Mouse (Mus musculus) limb, embryonic 11.5 days (tissue): ENCODE data around the gene Col26a1. TPM values are rescaled to one million over a fixed set of nuclear protein-coding genes. Genes with fewer than 3 reads are reported as not detected.

Experiments
- ATAC-seq: fragments of 200-750 bp; cut with Nextera tagmentation; 2 replicates; pipeline ENCODE4 v1.8.0; 2017; ENCODE audit warnings: low read depth; ENCODE audit not compliant: insufficient number of reproducible peaks, low FRiP score, low TSS enrichment
- DNase-seq: peaks from one replicate; pipeline ENCODE4 v3.0.0-alpha.2; 2015; ENCODE audit warnings: low spot score
- H3K27ac ChIP-seq: fragments of 300-500 bp; sonication (generic); replicated peaks from 2 replicates; pipeline ENCODE4 v1.5.1; 2014; ENCODE audit warnings: low read depth, mild to moderate bottlenecking, low read length
- H3K27me3 ChIP-seq: fragments of 300-500 bp; sonication (generic); 2 replicates; pipeline ENCODE4 v1.6.1; 2014; ENCODE audit warnings: mild to moderate bottlenecking, low read length, mixed read lengths; ENCODE audit not compliant: control insufficient read depth, insufficient read depth
- H3K36me3 ChIP-seq: fragments of 300-500 bp; sonication (generic); 2 replicates; pipeline ENCODE4 v1.6.1; 2014; ENCODE audit warnings: mild to moderate bottlenecking, low read length, moderate library complexity, mixed read lengths; ENCODE audit not compliant: control insufficient read depth, insufficient read depth
- H3K4me1 ChIP-seq: fragments of 300-500 bp; sonication (generic); 2 replicates; pipeline ENCODE4 v1.6.1; 2014; ENCODE audit warnings: low read length, mixed read lengths; ENCODE audit not compliant: control insufficient read depth, insufficient read depth
- H3K4me2 ChIP-seq: fragments of 300-500 bp; sonication (generic); 2 replicates; pipeline ENCODE4 v1.6.1; 2014; ENCODE audit warnings: low read depth, mild to moderate bottlenecking, moderate library complexity; ENCODE audit not compliant: severe bottlenecking
- H3K4me3 ChIP-seq: fragments of 300-500 bp; sonication (generic); 2 replicates; pipeline ENCODE4 v1.5.1; 2014; ENCODE audit warnings: low read depth, low read length
- H3K9ac ChIP-seq: fragments of 300-500 bp; sonication (generic); 2 replicates; pipeline ENCODE4 v1.6.1; 2014; ENCODE audit warnings: mild to moderate bottlenecking, low read length
- H3K9me3 ChIP-seq: fragments of 300-500 bp; sonication (generic); 2 replicates; pipeline ENCODE4 v1.6.1; 2016; ENCODE audit warnings: low read length; ENCODE audit not compliant: control insufficient read depth
- WGBS: fragments of 180-500 bp; shearing (Covaris S2); extraction: QIAGEN DNeasy Blood & Tissue Kit; methylation state at CpG from one replicate; pipeline ENCODE4 v1.1.7; 2014; 5-methylcytosine and 5-hydroxymethylcytosine counted together
- polyA plus RNA-seq: library from polyadenylated mRNA; unstranded; fragments of >200 nt; fragmentation: Nextera tagmentation; extraction: Ambion mirVana; gene quantifications from 2 replicates; pipeline ENCODE4 v1.2.1, GENCODE M21; 2014

Col26a1 gene
- polyA plus RNA-seq, 1 experiment from 2014 or later: 69.0 TPM

DNA sequence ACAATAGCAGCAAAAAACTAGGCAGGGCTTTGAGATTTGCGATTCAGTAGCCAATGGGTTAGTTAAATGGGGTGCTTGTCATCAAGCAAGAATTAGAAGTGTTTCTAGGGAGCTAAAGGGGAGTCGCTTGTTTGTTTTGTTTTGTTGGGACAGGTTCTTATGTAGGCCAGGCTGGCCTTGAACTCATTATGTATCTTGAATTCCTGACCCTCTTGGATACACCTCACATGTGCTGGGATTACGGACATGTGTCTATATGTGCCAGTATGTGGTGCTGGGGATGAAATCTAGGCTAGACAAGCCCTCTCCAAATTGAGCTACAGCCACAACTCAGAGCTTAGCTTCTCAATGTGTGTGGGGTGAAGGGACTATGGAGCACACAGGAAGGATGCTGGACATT is 91.8 kb downstream of the Col26a1 start:
- no peak for ATAC-seq
- peak overlapping the region; percentile 72; the same call in 1 of the 2 replicates for H3K27ac ChIP-seq
- H3K4me2 ChIP-seq: 0 out of 2 replicates have a peak overlapping the region, but pooled peaks have one; percentile 15

DNA sequence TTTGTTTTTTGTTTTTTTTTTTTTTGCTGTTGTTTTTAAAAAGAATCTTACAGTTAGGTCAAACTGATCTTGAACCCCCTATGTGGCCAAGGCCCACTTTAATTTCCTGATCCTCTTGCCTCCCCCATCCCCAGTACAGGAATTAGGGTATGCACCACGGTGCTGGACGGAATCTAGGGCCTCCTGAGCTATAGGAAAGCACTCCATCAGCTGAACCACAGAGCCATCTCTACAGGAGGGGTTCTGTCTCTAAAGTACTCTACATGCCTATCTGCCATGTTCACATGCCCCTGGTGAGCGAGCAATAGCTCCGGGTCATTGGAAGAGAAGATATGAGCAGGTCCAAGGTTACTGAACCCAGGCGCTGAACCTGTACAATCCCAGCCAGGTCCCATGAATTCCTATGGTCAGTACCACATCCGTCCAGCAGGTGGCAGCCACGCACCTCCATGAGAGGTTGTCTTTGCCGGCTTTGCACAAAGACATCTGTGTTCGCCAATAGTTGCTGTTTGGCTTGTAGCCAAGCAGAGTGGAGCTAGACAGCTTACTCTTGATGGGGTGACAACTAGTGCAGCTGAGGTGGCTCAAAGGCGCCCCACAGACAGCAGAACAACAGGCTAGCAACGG is 92.3 kb downstream of the Col26a1 start:
- Histone ChIP-seq H3K4me1 (peaks cover 6% of the 10 kb centered on the region; the same call in 1 of the 2 replicates), H3K27me3 (no peaks in the 10 kb centered on the region), H3K27ac (peak overlapping the region; percentile 72; the same call in 1 of the 2 replicates), H3K9me3 (peaks cover 6% of the 10 kb centered on the region), H3K36me3 (no peaks in the 10 kb centered on the region; the same call in 1 of the 2 replicates), H3K4me3 (no peak overlapping the region), H3K9ac (no peak overlapping the region), H3K4me2 (0 out of 2 replicates have a peak overlapping the region, but pooled peaks have one; percentile 15)
- 19% methylated on average over 11 of the region's 11 CpGs for WGBS
- peak; percentile 99 for DNase-seq
- ATAC-seq: peak; percentile 79

More for the DNA sequence above, 91.8 kb downstream of the Col26a1 start:
- H3K27me3 ChIP-seq: no peaks in the 10 kb centered on the region
- H3K4me1 ChIP-seq: peaks cover 6% of the 10 kb centered on the region; the same call in 1 of the 2 replicates
- H3K4me3 ChIP-seq: no peak overlapping the region
- no peak for DNase-seq
- H3K36me3 ChIP-seq: no peaks in the 10 kb centered on the region; the same call in 1 of the 2 replicates
- peak overlapping the region; percentile 7; the same call in 1 of the 2 replicates for H3K9ac ChIP-seq
- H3K9me3 ChIP-seq: peaks cover 6% of the 10 kb centered on the region
- 59% methylated on average over 3 of the region's 3 CpGs for WGBS

DNA sequence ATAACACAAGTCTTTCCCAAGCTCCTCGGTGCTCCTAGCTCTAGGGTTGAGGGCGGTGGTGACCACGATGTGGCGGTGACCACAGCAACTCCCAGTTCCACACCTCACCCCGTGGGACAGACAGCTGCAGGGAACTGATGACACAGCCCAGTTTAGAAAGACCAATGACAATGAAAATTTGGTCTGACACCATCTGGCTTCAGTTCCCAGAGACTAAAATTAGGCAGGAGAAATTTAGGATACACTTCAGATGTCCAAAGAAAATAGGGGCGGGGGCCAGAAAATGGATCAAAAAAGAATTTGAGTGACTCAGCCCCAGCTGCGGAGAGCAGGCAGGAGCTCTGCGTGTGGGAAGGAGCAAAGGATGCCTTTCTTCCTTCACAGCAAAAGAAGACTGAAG is 98.5 kb downstream of the Col26a1 start:
- Histone ChIP-seq H3K9me3 (no peaks in the 10 kb centered on the region), H3K27ac (no peak overlapping the region), H3K4me2 (no peak overlapping the region), H3K27me3 (no peaks in the 10 kb centered on the region), H3K4me1 (no peaks in the 10 kb centered on the region), H3K9ac (no peak overlapping the region), H3K4me3 (no peak overlapping the region), H3K36me3 (no peaks in the 10 kb centered on the region)
- ATAC-seq (no peak), DNase-seq (no peak)
- WGBS: 85% methylated on average over 8 of the region's 8 CpGs

GRCm38 (mm10) chr5:136782600-136782999 is 100.4 kb downstream of the Col26a1 start:
- 59% methylated on average over 13 of the region's 13 CpGs for WGBS
- Histone ChIP-seq H3K4me1 (no peaks in the 10 kb centered on the region), H3K9me3 (no peaks in the 10 kb centered on the region), H3K27ac (no peak overlapping the region), H3K27me3 (no peaks in the 10 kb centered on the region), H3K4me3 (no peak overlapping the region), H3K4me2 (no peak overlapping the region), H3K36me3 (no peaks in the 10 kb centered on the region), H3K9ac (no peak overlapping the region)
- ATAC-seq: no peak
- DNase-seq: peak; percentile 22

GRCm38 (mm10) chr5:136780465-136780864 is 102.5 kb downstream of the Col26a1 start:
- Histone ChIP-seq H3K36me3 (no peaks in the 10 kb centered on the region; the same call in 1 of the 2 replicates), H3K4me2 (no peak overlapping the region), H3K9ac (no peak overlapping the region), H3K9me3 (no peaks in the 10 kb centered on the region; the same call in 1 of the 2 replicates), H3K4me1 (no peaks in the 10 kb centered on the region), H3K27ac (no peak overlapping the region), H3K27me3 (no peaks in the 10 kb centered on the region), H3K4me3 (no peak overlapping the region)
- ATAC-seq: no peak
- 54% methylated on average over 10 of the region's 10 CpGs for WGBS
- DNase-seq: peak; percentile 79

DNA sequence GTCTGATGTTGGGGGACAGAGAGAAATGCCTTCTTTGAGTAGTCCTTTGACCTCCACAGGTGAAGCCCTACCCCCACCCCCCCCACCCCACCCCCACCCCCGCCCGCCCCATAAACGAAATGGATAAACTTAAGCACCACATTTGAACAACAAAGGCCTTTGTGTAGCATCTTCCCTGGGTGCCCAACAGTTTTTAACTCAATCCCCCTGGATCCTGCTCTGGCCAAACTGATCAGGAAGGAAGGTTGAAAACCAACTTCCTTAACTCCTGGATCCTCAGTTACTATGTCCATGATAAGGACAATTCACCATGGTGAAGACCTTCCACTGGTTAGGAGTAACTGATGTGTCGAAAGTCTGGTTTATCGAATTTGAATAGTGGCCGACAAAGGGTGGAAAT is 103.1 kb downstream of the Col26a1 start:
- Histone ChIP-seq H3K27ac (no peak overlapping the region), H3K9me3 (peaks cover 3% of the 10 kb centered on the region; the same call in 1 of the 2 replicates), H3K4me1 (no peaks in the 10 kb centered on the region), H3K9ac (no peak overlapping the region), H3K36me3 (no peaks in the 10 kb centered on the region; the same call in 1 of the 2 replicates), H3K4me3 (no peak overlapping the region), H3K4me2 (no peak overlapping the region), H3K27me3 (no peaks in the 10 kb centered on the region)
- ATAC-seq (no peak), DNase-seq (no peak)
- WGBS: 79% methylated on average over 6 of the region's 6 CpGs

DNA sequence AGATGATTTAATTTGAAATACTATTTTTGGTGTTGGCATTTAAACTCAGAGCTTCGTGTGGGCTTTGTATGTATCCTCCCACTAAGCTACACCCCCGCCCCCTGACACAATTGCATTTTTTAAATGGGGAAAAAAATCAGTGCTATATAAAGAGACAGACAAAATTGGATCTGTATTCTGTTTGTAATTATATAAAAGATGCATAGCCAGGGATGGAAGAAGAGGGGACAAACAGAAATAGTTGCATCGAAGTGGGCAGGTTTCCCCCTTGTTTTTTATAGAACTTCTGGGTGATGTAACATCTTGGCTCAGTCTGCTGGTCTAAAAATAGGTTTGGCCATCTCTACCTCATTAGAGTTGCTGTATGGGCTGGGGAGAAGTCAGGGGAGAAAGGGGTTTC is 107.5 kb downstream of the Col26a1 start:
- ATAC-seq: no peak
- 95% methylated on average over 3 of the region's 3 CpGs for WGBS
- H3K36me3 ChIP-seq: no peaks in the 10 kb centered on the region; the same call in 1 of the 2 replicates

DNA sequence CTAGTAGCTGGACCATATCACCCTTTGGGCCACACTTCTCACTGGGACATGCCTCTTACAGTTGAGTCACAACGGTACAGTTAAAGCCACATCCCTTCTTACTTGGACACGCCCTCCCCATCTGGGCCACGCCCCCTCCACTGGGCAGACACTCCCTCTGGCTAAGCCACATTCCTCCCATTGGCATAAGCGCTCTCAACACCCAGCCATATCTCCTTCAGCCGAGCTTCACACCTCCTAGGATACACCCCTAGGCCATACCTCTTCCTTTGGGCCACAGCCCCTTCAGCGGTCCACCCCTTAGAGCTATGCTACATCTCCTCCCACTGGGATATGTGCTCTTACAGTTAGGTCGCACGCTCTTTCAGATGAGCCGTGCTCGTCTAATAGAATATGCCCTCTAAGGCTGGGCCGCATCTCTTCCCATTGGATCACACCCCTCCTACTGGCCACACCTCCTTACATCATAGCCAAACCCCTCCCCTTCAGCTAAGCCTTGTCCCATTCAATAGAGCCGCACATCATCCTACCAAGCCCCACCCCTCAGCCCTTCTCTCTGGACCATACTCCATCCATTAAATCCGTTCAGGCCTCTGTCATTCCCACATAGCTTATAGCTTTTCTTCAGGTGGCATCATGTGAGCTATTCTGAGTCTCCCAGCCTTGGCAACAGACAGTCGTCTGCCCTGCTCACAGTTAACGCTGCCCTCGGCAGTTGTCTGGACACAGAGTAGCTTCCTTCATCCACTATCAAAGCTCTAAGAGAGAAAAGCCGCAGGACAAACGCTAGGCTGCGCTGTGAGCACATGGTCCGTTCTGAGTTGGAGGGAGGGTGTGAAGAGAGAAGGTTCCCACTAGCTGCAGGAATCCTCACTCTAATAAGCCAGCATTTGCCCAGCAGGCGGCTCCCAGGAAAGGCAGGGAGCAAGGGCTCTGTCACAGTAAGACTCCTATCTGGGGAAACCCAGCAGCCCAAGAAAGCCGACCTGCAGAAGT is 109.7 kb downstream of the Col26a1 start:
- peak; percentile 45 for ATAC-seq
- Histone ChIP-seq H3K27ac (no peak overlapping the region), H3K4me2 (no peak overlapping the region), H3K9me3 (peaks cover 4% of the 10 kb centered on the region; the same call in 1 of the 2 replicates), H3K4me3 (no peak overlapping the region), H3K9ac (no peak overlapping the region), H3K4me1 (peaks cover 22% of the 10 kb centered on the region), H3K36me3 (no peaks in the 10 kb centered on the region; the same call in 1 of the 2 replicates), H3K27me3 (no peaks in the 10 kb centered on the region)
- no peak for DNase-seq
- WGBS: 62% methylated on average over 22 of the region's 22 CpGs

More for the DNA sequence above, 107.5 kb downstream of the Col26a1 start:
- H3K27ac ChIP-seq: no peak overlapping the region
- no peak for DNase-seq
- no peak overlapping the region for H3K4me3 ChIP-seq
- peaks cover 15% of the 10 kb centered on the region for H3K4me1 ChIP-seq
- peaks cover 4% of the 10 kb centered on the region; the same call in 1 of the 2 replicates for H3K9me3 ChIP-seq
- H3K9ac ChIP-seq: no peak overlapping the region
- H3K27me3 ChIP-seq: no peaks in the 10 kb centered on the region
- H3K4me2 ChIP-seq: no peak overlapping the region
